Mouse (Mus musculus): ENCODE measurements around the gene Mamstr. TPM values are rescaled to one million over a fixed set of nuclear protein-coding genes. Genes with fewer than 3 reads are reported as not detected.

Gene Mamstr
- polyA plus RNA-seq, 1 experiment: 5.2 TPM

GRCm38 (mm10) chr7:45638623-45639401 is 965 bp upstream of the Mamstr start:
- TF ChIP-seq POLR2A (IDR thresholded peaks at IDR 0.05; ENCODE audit: extremely low read depth, insufficient read depth, low read length): peak; percentile 94
- TF ChIP-seq CTCF (IDR thresholded peaks at IDR 0.05; ENCODE audit: extremely low read depth, insufficient read depth, low read length): no peak
- no peaks in the 10 kb centered on the region; the same call in 1 of the 2 replicates for H3K4me1 ChIP-seq (ENCODE audit: control insufficient read depth, insufficient read depth, low read length)
- H3K4me3 ChIP-seq (ENCODE audit: insufficient read depth, low read length): peak overlapping the region; percentile 31
- H3K27ac ChIP-seq (ENCODE audit: insufficient read depth, low read length): no peak overlapping the region

- TF ChIP-seq CTCF (IDR thresholded peaks at IDR 0.05; ENCODE audit: extremely low read depth, insufficient read depth, low read length): no peak
- TF ChIP-seq POLR2A (IDR thresholded peaks at IDR 0.05; ENCODE audit: extremely low read depth, insufficient read depth, low read length): 0 out of 2 replicates have a peak, but pooled peaks have one; percentile 12
- H3K4me3 ChIP-seq (ENCODE audit: insufficient read depth, low read length): no peak overlapping the region
- no peak overlapping the region for H3K27ac ChIP-seq (ENCODE audit: insufficient read depth, low read length)
- no peaks in the 10 kb centered on the region; the same call in 1 of the 2 replicates for H3K4me1 ChIP-seq (ENCODE audit: control insufficient read depth, insufficient read depth, low read length)
Measured at GRCm38 (mm10) chr7:45640191-45640957, 597 bp downstream of the Mamstr start.

GRCm38 (mm10) chr7:45641391-45642040 is 1.7 kb downstream of the Mamstr start:
- TF ChIP-seq CTCF (IDR thresholded peaks at IDR 0.05; ENCODE audit: extremely low read depth, insufficient read depth, low read length): no peak
- no peak for TF ChIP-seq POLR2A (IDR thresholded peaks at IDR 0.05; ENCODE audit: extremely low read depth, insufficient read depth, low read length)
- Histone ChIP-seq H3K4me1 (ENCODE audit: control insufficient read depth, insufficient read depth, low read length) (no peaks in the 10 kb centered on the region; the same call in 1 of the 2 replicates), H3K4me3 (ENCODE audit: insufficient read depth, low read length) (no peak overlapping the region), H3K27ac (ENCODE audit: insufficient read depth, low read length) (no peak overlapping the region)

- Histone ChIP-seq H3K4me3 (ENCODE audit: insufficient read depth, low read length) (no peak overlapping the region), H3K27ac (ENCODE audit: insufficient read depth, low read length) (no peak overlapping the region), H3K4me1 (ENCODE audit: control insufficient read depth, insufficient read depth, low read length) (no peaks in the 10 kb centered on the region; the same call in 1 of the 2 replicates)
- TF ChIP-seq POLR2A (IDR thresholded peaks at IDR 0.05; ENCODE audit: extremely low read depth, insufficient read depth, low read length): no peak
- no peak for TF ChIP-seq CTCF (IDR thresholded peaks at IDR 0.05; ENCODE audit: extremely low read depth, insufficient read depth, low read length)
Measured at GRCm38 (mm10) chr7:45642083-45642482, 2.3 kb downstream of the Mamstr start.

- TF ChIP-seq CTCF (IDR thresholded peaks at IDR 0.05; ENCODE audit: extremely low read depth, insufficient read depth, low read length) (no peak), POLR2A (IDR thresholded peaks at IDR 0.05; ENCODE audit: extremely low read depth, insufficient read depth, low read length) (no peak)
- Histone ChIP-seq H3K4me1 (ENCODE audit: control insufficient read depth, insufficient read depth, low read length) (no peaks in the 10 kb centered on the region; the same call in 1 of the 2 replicates), H3K27ac (ENCODE audit: insufficient read depth, low read length) (no peak overlapping the region), H3K4me3 (ENCODE audit: insufficient read depth, low read length) (peak overlapping the region; percentile 43)
Measured at GRCm38 (mm10) chr7:45642503-45643255, 2.9 kb downstream of the Mamstr start.

- no peaks in the 10 kb centered on the region for H3K4me1 ChIP-seq (ENCODE audit: control insufficient read depth, insufficient read depth, low read length)
- 0 out of 2 replicates have a peak overlapping the region, but pooled peaks have one; percentile 33 for H3K27ac ChIP-seq (ENCODE audit: insufficient read depth, low read length)
- H3K4me3 ChIP-seq (ENCODE audit: insufficient read depth, low read length): peak overlapping the region; percentile 43
- TF ChIP-seq POLR2A (IDR thresholded peaks at IDR 0.05; ENCODE audit: extremely low read depth, insufficient read depth, low read length): peak; percentile 64
- no peak for TF ChIP-seq CTCF (IDR thresholded peaks at IDR 0.05; ENCODE audit: extremely low read depth, insufficient read depth, low read length)
Measured at GRCm38 (mm10) chr7:45643441-45644178, 3.8 kb downstream of the Mamstr start.

- H3K4me3 ChIP-seq (ENCODE audit: insufficient read depth, low read length): peak overlapping the region; percentile 31
- peak overlapping the region; percentile 1; the same call in 1 of the 2 replicates for H3K27ac ChIP-seq (ENCODE audit: insufficient read depth, low read length)
- TF ChIP-seq POLR2A (IDR thresholded peaks at IDR 0.05; ENCODE audit: extremely low read depth, insufficient read depth, low read length) (peak; percentile 81), CTCF (IDR thresholded peaks at IDR 0.05; ENCODE audit: extremely low read depth, insufficient read depth, low read length) (no peak)
- H3K4me1 ChIP-seq (ENCODE audit: control insufficient read depth, insufficient read depth, low read length): no peaks in the 10 kb centered on the region
Measured at GRCm38 (mm10) chr7:45644183-45644582, 4.4 kb downstream of the Mamstr start.

GRCm38 (mm10) chr7:45644872-45645590 is 5.3 kb downstream of the Mamstr start:
- no peak for TF ChIP-seq POLR2A (IDR thresholded peaks at IDR 0.05; ENCODE audit: extremely low read depth, insufficient read depth, low read length)
- no peak for TF ChIP-seq CTCF (IDR thresholded peaks at IDR 0.05; ENCODE audit: extremely low read depth, insufficient read depth, low read length)
- peak overlapping the region; percentile 1; the same call in 1 of the 2 replicates for H3K27ac ChIP-seq (ENCODE audit: insufficient read depth, low read length)
- peak overlapping the region; percentile 31 for H3K4me3 ChIP-seq (ENCODE audit: insufficient read depth, low read length)
- no peaks in the 10 kb centered on the region for H3K4me1 ChIP-seq (ENCODE audit: control insufficient read depth, insufficient read depth, low read length)
